Mouse (Mus musculus) ES-Bruce4 (cell line): Measurements from ENCODE around the gene Cyp1a2. TPM values are rescaled to one million over a fixed set of nuclear protein-coding genes. Genes with fewer than 3 reads are reported as not detected.
A peak's percentile ranks its signal among the peaks of the same experiment; 100 is the strongest.
"Not testable (repeated sequence)": the region's sequence is repeated elsewhere in the genome, so short reads cannot be mapped to it uniquely, and the experiment has no call there.

Experiments
- H3K27ac ChIP-seq: 2 replicates; pipeline ENCODE4 v1.5.1; 2012; ENCODE audit warnings: low read length, inconsistent platforms; ENCODE audit not compliant: insufficient read depth
- H3K27me3 ChIP-seq: 2 replicates; pipeline ENCODE4 v1.6.1; 2012; ENCODE audit warnings: mild to moderate bottlenecking, low read length, inconsistent platforms; ENCODE audit not compliant: control insufficient read depth, poor library complexity, insufficient read depth, severe bottlenecking
- H3K36me3 ChIP-seq: 2 replicates; pipeline ENCODE4 v1.6.1; 2012; ENCODE audit warnings: inconsistent platforms, mild to moderate bottlenecking, low read length, moderate library complexity; ENCODE audit not compliant: control insufficient read depth, poor library complexity, insufficient read depth, severe bottlenecking
- H3K4me1 ChIP-seq: one replicate; pipeline ENCODE4 v1.8.1; 2011; ENCODE audit warnings: low read length; ENCODE audit not compliant: control insufficient read depth, insufficient read depth
- H3K4me3 ChIP-seq: 2 replicates; pipeline ENCODE4 v1.5.1; 2011; ENCODE audit warnings: low read depth, mild to moderate bottlenecking, low read length
- H3K9ac ChIP-seq: 2 replicates; pipeline ENCODE4 v1.6.1; 2012; ENCODE audit warnings: low read depth, mild to moderate bottlenecking, inconsistent platforms; ENCODE audit not compliant: poor library complexity, severe bottlenecking
- H3K9me3 ChIP-seq: replicated peaks from 2 replicates; pipeline ENCODE4 v1.6.1; 2012; ENCODE audit warnings: mild to moderate bottlenecking, low read length, inconsistent platforms; ENCODE audit not compliant: control insufficient read depth, poor library complexity, insufficient read depth, severe bottlenecking
- CTCF ChIP-seq: IDR thresholded peaks from one replicate; pipeline ENCODE4 v1.8.1; 2011; ENCODE audit warnings: low read depth, low read length
- EP300 ChIP-seq: IDR thresholded peaks from 2 replicates; pipeline ENCODE4 v1.6.1; 2011; ENCODE audit warnings: low read depth, low read length; ENCODE audit not compliant: insufficient read depth
- POLR2A ChIP-seq: IDR thresholded peaks from one replicate; pipeline ENCODE4 v1.8.1; 2011; ENCODE audit warnings: low read length; ENCODE audit not compliant: insufficient read depth
- polyA plus RNA-seq: library from polyadenylated mRNA; stranded (reverse); fragments of >200 nt; gene quantifications from 2 replicates; pipeline ENCODE4 v1.2.4, GENCODE M21; 2011; ENCODE audit warnings: low read depth; ENCODE audit not compliant: missing spikeins, insufficient read depth, insufficient read length

Cyp1a2 gene
- polyA plus RNA-seq, 1 experiment: not detected

DNA sequence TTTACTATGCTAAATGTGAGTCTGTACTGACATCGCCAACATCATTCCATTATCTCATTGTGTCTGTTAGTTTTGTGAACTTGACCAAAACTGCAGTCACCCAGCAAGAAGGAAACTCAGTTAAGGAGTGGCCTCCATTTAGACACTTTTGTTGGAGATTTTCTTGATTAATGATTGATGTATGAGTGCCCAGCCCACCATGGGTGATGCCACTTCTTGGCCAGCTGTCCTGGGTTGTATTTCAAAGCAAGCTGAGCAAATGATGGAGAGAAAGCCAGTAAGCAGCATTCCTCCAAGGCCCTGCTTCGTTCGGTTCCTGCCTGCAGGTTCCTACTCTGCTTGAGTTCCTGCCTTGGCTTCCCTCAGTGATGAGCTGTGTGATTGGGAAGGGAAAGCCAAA is 37.2 kb upstream of the Cyp1a2 start:
- no peaks in the 10 kb centered on the region for H3K9me3 ChIP-seq
- no peaks in the 10 kb centered on the region for H3K27me3 ChIP-seq
- no peak overlapping the region for H3K4me3 ChIP-seq
- peaks cover 14% of the 10 kb centered on the region for H3K36me3 ChIP-seq
- no peak for TF ChIP-seq POLR2A
- no peak for TF ChIP-seq CTCF
- TF ChIP-seq EP300: no peak
- no peaks in the 10 kb centered on the region for H3K4me1 ChIP-seq
- H3K27ac ChIP-seq: no peak overlapping the region
- H3K9ac ChIP-seq: no peak overlapping the region

DNA sequence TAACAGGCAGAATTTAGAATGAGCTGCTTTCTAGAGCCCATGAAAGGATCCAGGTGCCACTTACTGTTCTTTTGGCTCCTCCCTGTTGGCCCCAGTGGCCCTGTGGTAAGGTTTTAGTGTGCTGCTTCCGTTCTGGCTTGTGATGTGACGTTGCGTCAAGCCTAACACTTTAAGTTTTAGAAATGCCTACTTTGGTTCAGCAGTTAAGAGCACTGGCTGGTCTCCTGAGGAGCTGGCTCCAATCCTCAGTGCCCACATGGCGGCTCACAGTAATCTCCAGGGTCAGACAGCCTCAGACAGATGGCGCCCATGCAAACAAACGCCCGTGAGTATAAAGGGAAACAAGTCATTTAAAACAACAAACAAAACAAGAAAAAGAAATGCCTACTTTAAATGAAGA is 34.9 kb upstream of the Cyp1a2 start:
- peaks cover 29% of the 10 kb centered on the region for H3K36me3 ChIP-seq
- H3K27ac ChIP-seq: no peak overlapping the region
- no peaks in the 10 kb centered on the region for H3K9me3 ChIP-seq
- no peaks in the 10 kb centered on the region for H3K27me3 ChIP-seq
- no peak overlapping the region for H3K4me3 ChIP-seq
- no peak overlapping the region for H3K9ac ChIP-seq
- TF ChIP-seq POLR2A: no peak
- TF ChIP-seq EP300: no peak
- TF ChIP-seq CTCF: no peak
- no peaks in the 10 kb centered on the region for H3K4me1 ChIP-seq

GRCm38 (mm10) chr9:57712194-57712593 is 28.7 kb upstream of the Cyp1a2 start:
- TF ChIP-seq CTCF (no peak), EP300 (no peak), POLR2A (no peak)
- no peaks in the 10 kb centered on the region for H3K9me3 ChIP-seq
- H3K36me3 ChIP-seq: peaks cover 42% of the 10 kb centered on the region
- no peaks in the 10 kb centered on the region for H3K27me3 ChIP-seq
- H3K4me1 ChIP-seq: no peaks in the 10 kb centered on the region
- H3K4me3 ChIP-seq: no peak overlapping the region
- H3K9ac ChIP-seq: no peak overlapping the region
- H3K27ac ChIP-seq: no peak overlapping the region

- not testable (repeated sequence) for H3K9ac ChIP-seq, H3K9me3 ChIP-seq, H3K4me1 ChIP-seq, H3K27ac ChIP-seq, H3K27me3 ChIP-seq, H3K4me3 ChIP-seq
- peaks cover 27% of the 10 kb centered on the region for H3K36me3 ChIP-seq
Measured at GRCm38 (mm10) chr9:57710214-57710613, 26.7 kb upstream of the Cyp1a2 start.

DNA sequence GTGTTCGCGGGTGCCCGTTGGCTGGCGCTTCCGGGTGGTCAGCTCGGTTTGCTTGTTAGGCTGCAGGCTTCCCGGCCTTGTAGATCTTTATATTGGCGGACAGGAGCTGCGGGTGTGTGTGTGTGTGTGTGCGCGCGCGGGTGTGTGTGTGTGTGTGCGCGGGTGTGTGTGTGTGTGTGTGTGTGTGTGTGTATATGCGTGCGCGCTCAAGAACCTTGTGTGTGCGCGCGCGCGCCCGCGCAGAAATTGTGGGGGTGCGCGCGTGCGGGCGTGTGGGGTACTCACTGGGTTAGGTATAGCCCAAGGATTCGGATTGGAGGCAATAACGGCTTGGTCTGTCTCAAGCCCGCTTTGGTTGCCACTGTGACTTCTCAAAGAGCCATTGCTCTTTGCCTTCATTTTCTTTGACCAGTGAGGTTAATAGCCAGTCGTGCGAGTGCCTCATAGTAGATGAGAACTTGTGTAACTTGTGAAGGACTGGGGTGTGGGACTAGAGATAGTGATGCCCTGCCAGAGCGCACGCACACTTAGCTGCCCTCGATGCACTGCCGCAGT is 25.3 kb upstream of the Cyp1a2 start:
- Histone ChIP-seq H3K36me3 (peaks cover 19% of the 10 kb centered on the region; the same call in 1 of the 2 replicates), H3K27me3 (no peaks in the 10 kb centered on the region), H3K27ac (no peak overlapping the region), H3K9ac (peak overlapping the region; percentile 85), H3K4me1 (no peaks in the 10 kb centered on the region), H3K9me3 (no peaks in the 10 kb centered on the region), H3K4me3 (peak overlapping the region; percentile 88)
- TF ChIP-seq CTCF (no peak), POLR2A (no peak), EP300 (no peak)

DNA sequence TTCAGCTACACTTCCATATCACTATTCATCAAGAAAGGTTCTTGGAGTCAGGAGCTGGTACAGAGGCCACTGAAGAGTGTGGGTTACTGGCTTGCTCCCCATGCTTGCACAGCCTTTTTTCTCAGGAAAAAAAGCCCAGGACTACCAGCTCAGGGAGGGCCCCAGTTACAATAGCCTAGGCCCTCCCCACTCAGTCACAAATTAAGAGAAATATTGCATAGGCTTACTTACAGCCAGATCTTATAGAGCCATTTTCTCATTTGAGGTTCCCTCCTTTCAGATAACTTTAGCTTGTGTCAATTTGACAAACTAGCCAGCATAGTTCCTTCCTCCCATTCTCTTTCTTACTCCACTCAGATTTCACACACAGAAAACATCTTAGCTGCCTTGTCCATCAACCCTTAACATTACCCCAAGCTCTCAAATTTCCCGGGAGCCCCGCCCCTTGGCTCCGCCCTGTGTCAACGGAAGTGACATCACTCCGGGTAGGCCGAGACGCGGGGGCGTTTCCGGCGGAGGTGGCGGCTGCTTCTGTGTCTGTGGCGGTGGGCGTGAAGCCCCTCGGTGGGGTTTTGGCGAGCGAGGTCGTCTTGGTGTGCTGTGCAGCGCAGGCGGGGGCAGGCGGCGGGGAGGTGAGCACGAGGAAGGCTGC is 24.7 kb upstream of the Cyp1a2 start, which contains the start of gene Edc3:
TSS of gene Edc3 (plus strand) at position 473 of the 652 bp plus-strand sequence.
- Histone ChIP-seq H3K9ac (peak within 1 kb of the TSS; percentile 85), H3K36me3 (peaks cover 14% of the 10 kb centered on the region; the same call in 1 of the 2 replicates), H3K27me3 (no peaks in the 10 kb centered on the region), H3K9me3 (no peaks in the 10 kb centered on the region), H3K4me3 (peak within 1 kb of the TSS; percentile 88), H3K4me1 (no peaks in the 10 kb centered on the region), H3K27ac (peak within 1 kb of the TSS; percentile 56)
- TF ChIP-seq POLR2A (peak; percentile 47), EP300 (no peak), CTCF (no peak)
